Mouse (Mus musculus) embryonic stem cell, embryonic (primary cell): ENCODE measurements around the gene Hoga1.

Experiments
- CTCF ChIA-PET, 4 experiments: fragments of 300-600 bp in 2 of 4; fragments of 350-600 bp in 2 of 4; sonication (Branson Sonifier 250); formaldehyde crosslinking; loops; one replicate each; lab custom pipeline; 2022; ENCODE audit warnings: inconsistent platforms in 2 of 4; lab: Charles Lee
- POLR2A ChIA-PET, 4 experiments: fragments of 300-600 bp in 2 of 4; fragments of 350-600 bp in 2 of 4; sonication (Branson Sonifier 250); formaldehyde crosslinking; loops; one replicate each; lab custom pipeline; 2022; ENCODE audit warnings: antibody characterized with exemption in 4 of 4, inconsistent platforms in 1 of 4; lab: Charles Lee

Hoga1 gene

GRCm38 (mm10) chr19:42015001-42015400 lies 30.4 kb upstream of the Hoga1 start:
- ChIA-PET CTCF (interaction anchor here (0.6 to 3.7 kb wide), 11 partner anchors 9 to 90 kb away, joined by 3 to 21 read pairs (median 3); partner anchors contain the start of gene Ankrd2 (in 1 of the 4)), POLR2A (interaction anchor here in 2 of 4 experiments (0.6 to 3.8 kb wide), 6 partner anchors 9 to 551 kb away, joined by 3 to 15 read pairs (median 4); partner anchors contain the start of gene Ubtd1 (in 1 of the 2))

DNA sequence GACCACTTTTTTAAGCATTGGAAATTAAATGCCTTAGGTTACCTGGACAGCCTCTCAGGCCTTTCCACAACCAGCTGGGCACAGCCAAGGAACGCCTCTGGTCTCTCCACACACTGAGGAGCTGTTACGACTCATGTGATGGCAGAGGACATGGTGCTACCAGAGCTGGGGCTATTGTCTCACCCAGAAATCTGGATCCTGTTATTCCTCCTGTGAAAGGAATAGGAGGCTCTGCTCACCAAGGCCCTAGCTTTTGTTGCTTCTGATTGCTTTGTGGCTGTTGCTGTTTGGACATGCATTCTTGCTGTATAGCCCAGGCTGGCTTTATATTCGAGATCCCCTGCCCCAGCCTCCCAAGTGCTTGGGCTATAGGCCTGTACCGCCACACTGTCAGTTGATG lies 29.2 kb upstream of the Hoga1 start:
- ChIA-PET CTCF (interaction anchor here (1.1 to 3.7 kb wide), 7 partner anchors 10 to 19 kb away, joined by 3 to 21 read pairs (median 8); partner anchors contain the start of gene Ankrd2 (in 1 of the 4)), POLR2A (interaction anchor here in 3 of 4 experiments (0.8 to 3.8 kb wide), 13 partner anchors 8 to 104 kb away, joined by 3 to 15 read pairs (median 3); partner anchors contain the start of genes Hoga1 (in 1 of the 3) and Ubtd1 (in 1 of the 3))

GRCm38 (mm10) chr19:42016840-42017239 lies 28.6 kb upstream of the Hoga1 start:
- ChIA-PET CTCF (interaction anchor here (0.6 to 2.5 kb wide), 8 partner anchors 9 to 1635 kb away, joined by 3 to 13 read pairs (median 5); partner anchors contain the start of gene Ankrd2 (in 1 of the 4)), POLR2A (interaction anchor here in 3 of 4 experiments (0.8 to 3.8 kb wide), 17 partner anchors 9 to 104 kb away, joined by 3 to 15 read pairs (median 3); partner anchors contain the start of genes Hoga1 (in 1 of the 3), Pi4k2a (in 1 of the 3) and Ubtd1 (in 1 of the 3))

- CTCF ChIA-PET: interaction anchor here (0.6 to 2.5 kb wide), 9 partner anchors 8 to 1634 kb away, joined by 3 to 13 read pairs (median 4); partner anchors contain the start of gene Ankrd2 (in 1 of the 4)
- POLR2A ChIA-PET: interaction anchor here in 3 of 4 experiments (0.6 to 3.8 kb wide), 16 partner anchors 8 to 105 kb away, joined by 3 to 15 read pairs (median 4); partner anchors contain the start of genes Pi4k2a (in 2 of the 3), Hoga1 (in 1 of the 3) and Ubtd1 (in 1 of the 3)
Observed at GRCm38 (mm10) chr19:42017399-42018247, 27.8 kb upstream of the Hoga1 start.

DNA sequence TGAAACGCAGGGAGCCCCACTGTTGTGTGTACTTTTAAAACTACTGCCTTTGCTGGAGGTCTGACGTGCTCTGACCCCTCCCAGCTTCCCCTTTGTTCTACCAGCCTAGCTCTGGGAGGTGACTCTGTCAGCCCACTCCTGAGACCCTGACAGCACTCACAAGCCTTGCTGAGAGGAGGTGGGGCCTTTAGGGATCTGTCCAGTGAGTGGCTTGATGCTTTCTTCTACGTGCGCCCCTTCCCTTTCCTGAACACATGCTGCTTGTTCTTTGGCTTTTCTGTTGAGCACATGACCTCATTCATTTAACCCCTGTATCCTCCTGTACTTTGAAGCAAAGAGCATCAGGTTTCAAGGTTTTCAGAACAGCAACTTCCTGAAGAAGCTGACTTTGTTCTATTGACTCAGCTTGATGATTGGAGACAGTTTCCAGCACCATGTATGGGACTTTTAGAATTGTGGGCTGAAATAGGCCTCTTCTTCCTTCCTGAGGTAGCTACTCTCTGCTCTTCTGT lies 26.3 kb upstream of the Hoga1 start:
- POLR2A ChIA-PET: interaction anchor here in 3 of 4 experiments (0.6 to 2.0 kb wide), 14 partner anchors 11 to 133 kb away, joined by 3 to 6 read pairs (median 3); partner anchors contain the start of genes Exosc1 (in 1 of the 3), Pgam1 (in 1 of the 3), Ubtd1 (in 1 of the 3) and Zdhhc16 (in 1 of the 3)
- CTCF ChIA-PET: interaction anchor here in 2 of 4 experiments (0.6 to 1.6 kb wide), 6 partner anchors 11 to 1467 kb away, joined by 3 to 5 read pairs (median 3); partner anchors contain the start of gene Ankrd2 (in 1 of the 2)

DNA sequence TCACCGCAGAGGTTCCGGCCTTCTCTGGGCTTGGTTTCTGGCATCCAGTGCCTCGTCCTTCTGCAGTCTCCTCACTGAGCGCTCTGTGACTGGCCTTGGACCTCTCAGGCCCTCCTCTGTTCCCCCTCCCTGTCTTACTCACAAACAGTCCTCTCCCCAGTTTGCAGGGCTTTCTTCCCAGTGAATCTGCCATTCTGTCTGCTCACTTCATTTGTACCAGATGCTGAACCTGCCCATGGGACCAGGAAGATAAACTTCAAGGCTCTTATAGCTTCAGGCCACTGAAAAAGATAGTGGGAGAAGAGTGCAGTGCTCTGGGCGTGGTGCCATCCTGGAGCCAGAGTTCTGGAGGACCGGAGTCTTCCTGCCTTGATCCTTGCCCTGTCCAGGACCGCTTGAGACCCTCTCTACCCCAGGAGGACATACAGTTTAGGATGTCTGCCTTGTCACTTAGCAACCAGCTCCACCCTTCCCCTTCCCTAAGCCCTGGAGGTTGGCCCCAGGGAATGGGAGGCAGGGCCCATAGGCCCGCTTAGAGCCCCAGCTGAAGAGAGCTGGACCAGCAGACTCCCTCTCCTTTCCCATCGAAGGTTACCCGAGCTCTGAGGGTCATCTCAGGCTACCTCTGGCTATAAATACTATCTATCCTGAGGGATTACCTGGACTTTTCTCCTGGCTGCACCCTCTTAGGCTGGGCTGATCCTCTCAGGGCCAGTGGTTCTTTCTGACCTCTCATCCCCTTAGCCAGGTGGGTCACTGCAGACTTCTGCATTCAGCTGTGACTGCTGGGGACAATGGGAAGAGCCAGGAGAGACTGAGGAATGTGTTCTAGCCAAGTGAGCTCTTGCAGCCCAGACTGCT lies 23.5 kb upstream of the Hoga1 start:
- POLR2A ChIA-PET: interaction anchor here in 3 of 4 experiments (0.5 to 6.2 kb wide), 43 partner anchors 9 to 638 kb away, joined by 3 to 43 read pairs (median 6); partner anchors contain the start of genes Pi4k2a (in 3 of the 3), Ankrd2 (in 2 of the 3), Mms19 (in 2 of the 3) and Ubtd1 (in 2 of the 3)
- CTCF ChIA-PET: interaction anchor here in 3 of 4 experiments (0.6 to 5.6 kb wide), 10 partner anchors 10 to 130 kb away, joined by 3 to 57 read pairs (median 3); partner anchors contain the start of genes Ankrd2 (in 2 of the 3) and Ubtd1 (in 1 of the 3)

- ChIA-PET CTCF (interaction anchor here in 3 of 4 experiments (1.0 to 5.6 kb wide), 8 partner anchors 9 to 130 kb away, joined by 3 to 57 read pairs (median 3); partner anchors contain the start of genes Ankrd2 (in 2 of the 3) and Ubtd1 (in 1 of the 3)), POLR2A (interaction anchor here in 3 of 4 experiments (0.5 to 6.2 kb wide), 42 partner anchors 9 to 638 kb away, joined by 3 to 43 read pairs (median 6); partner anchors contain the start of genes Ankrd2 (in 2 of the 3), Mms19 (in 2 of the 3), Pi4k2a (in 2 of the 3) and Ubtd1 (in 2 of the 3))
Observed at GRCm38 (mm10) chr19:42022542-42022848, 22.9 kb upstream of the Hoga1 start.

GRCm38 (mm10) chr19:42026158-42026557 lies 19.3 kb upstream of the Hoga1 start:
- ChIA-PET POLR2A (interaction anchor here (0.6 to 6.2 kb wide), 33 partner anchors 9 to 1644 kb away, joined by 3 to 36 read pairs (median 4); partner anchors contain the start of genes Ankrd2 (in 3 of the 4), Hoga1 (in 2 of the 4), Mms19 (in 1 of the 4) and Pi4k2a (in 1 of the 4)), CTCF (interaction anchor here (0.5 to 5.6 kb wide), 115 partner anchors 9 to 1266 kb away, joined by 3 to 57 read pairs (median 4); partner anchors contain the start of genes Ankrd2 (in 4 of the 4), Hoga1 (in 4 of the 4), Exosc1 (in 2 of the 4) and Pi4k2a (in 2 of the 4))

GRCm38 (mm10) chr19:42031112-42031511 lies 14.3 kb upstream of the Hoga1 start:
- POLR2A ChIA-PET: interaction anchor here in 2 of 4 experiments (1.1 to 1.3 kb wide), 3 partner anchors 11 to 107 kb away, joined by 3 read pairs; no protein-coding TSS in a partner anchor
- CTCF ChIA-PET: interaction anchor here in 3 of 4 experiments (0.6 to 1.3 kb wide), 4 partner anchors 9 to 121 kb away, joined by 3 to 9 read pairs (median 3); partner anchors contain the start of gene Hoga1 (in 1 of the 3)

GRCm38 (mm10) chr19:42033611-42034010 lies 11.8 kb upstream of the Hoga1 start:
- CTCF ChIA-PET: interaction anchor here (0.5 to 3.4 kb wide), 12 partner anchors 7 to 213 kb away, joined by 3 to 57 read pairs (median 5); no protein-coding TSS in a partner anchor
- POLR2A ChIA-PET: interaction anchor here in 3 of 4 experiments (0.5 to 3.4 kb wide), 6 partner anchors 9 to 100 kb away, joined by 3 to 36 read pairs (median 3); partner anchors contain the start of genes Exosc1 (in 1 of the 3), Hoga1 (in 1 of the 3) and Zdhhc16 (in 1 of the 3)

GRCm38 (mm10) chr19:42034146-42034775 lies 11.1 kb upstream of the Hoga1 start:
- ChIA-PET CTCF (interaction anchor here (0.5 to 3.4 kb wide), 30 partner anchors 8 to 214 kb away, joined by 3 to 57 read pairs (median 6); partner anchors contain the start of genes Hoga1 (in 2 of the 4), 4933411K16Rik (in 1 of the 4) and Avpi1 (in 1 of the 4)), POLR2A (interaction anchor here in 3 of 4 experiments (0.5 to 3.4 kb wide), 14 partner anchors 10 to 135 kb away, joined by 3 to 36 read pairs (median 4); partner anchors contain the start of genes Hoga1 (in 2 of the 3), Exosc1 (in 1 of the 3) and Zdhhc16 (in 1 of the 3))

GRCm38 (mm10) chr19:42034881-42035455 lies 10.4 kb upstream of the Hoga1 start:
- ChIA-PET CTCF (interaction anchor here (0.6 to 3.4 kb wide), 81 partner anchors 9 to 1359 kb away, joined by 3 to 57 read pairs (median 4); partner anchors contain the start of genes Hoga1 (in 4 of the 4), Avpi1 (in 2 of the 4), 4933411K16Rik (in 1 of the 4) and Exosc1 (in 1 of the 4)), POLR2A (interaction anchor here (0.6 to 3.4 kb wide), 28 partner anchors 9 to 188 kb away, joined by 3 to 36 read pairs (median 3); partner anchors contain the start of genes Hoga1 (in 2 of the 4), 4933411K16Rik (in 1 of the 4), Exosc1 (in 1 of the 4) and Zdhhc16 (in 1 of the 4))

- ChIA-PET CTCF (interaction anchor here (0.5 to 3.4 kb wide), 90 partner anchors 9 to 1360 kb away, joined by 3 to 57 read pairs (median 4); partner anchors contain the start of genes Hoga1 (in 4 of the 4), Avpi1 (in 2 of the 4), 4933411K16Rik (in 1 of the 4) and Exosc1 (in 1 of the 4)), POLR2A (interaction anchor here in 3 of 4 experiments (0.5 to 3.4 kb wide), 29 partner anchors 9 to 189 kb away, joined by 3 to 36 read pairs (median 3); partner anchors contain the start of genes Hoga1 (in 2 of the 3), 4933411K16Rik (in 1 of the 3), Exosc1 (in 1 of the 3) and Zdhhc16 (in 1 of the 3))
Observed at GRCm38 (mm10) chr19:42035456-42036248, 9.8 kb upstream of the Hoga1 start, which contains the start of gene Ankrd2. Gene Ankrd2 (plus strand): TSS chr19:42036000.
